Mouse (Mus musculus) midbrain, embryonic 10.5 days (tissue): Measurements from ENCODE around the gene Acad12. TPM values are rescaled to one million over a fixed set of nuclear protein-coding genes. Genes with fewer than 3 reads are reported as not detected.

ENCODE experiments used
- DNase-seq: peaks from one replicate; pipeline ENCODE4 v3.0.0-alpha.2; 2017; ENCODE audit warnings: low spot score
- H3K27ac ChIP-seq: fragments of 300-500 bp; sonication (generic); replicated peaks from 2 replicates; pipeline ENCODE4 v1.5.1; 2016; ENCODE audit warnings: mild to moderate bottlenecking
- H3K27me3 ChIP-seq: fragments of 300-500 bp; sonication (generic); 2 replicates; pipeline ENCODE4 v1.6.1; 2016; ENCODE audit warnings: low read depth, mild to moderate bottlenecking; ENCODE audit not compliant: poor library complexity, severe bottlenecking
- H3K36me3 ChIP-seq: fragments of 300-500 bp; sonication (generic); 2 replicates; pipeline ENCODE4 v1.6.1; 2016; ENCODE audit warnings: mild to moderate bottlenecking, moderate library complexity
- H3K4me1 ChIP-seq: fragments of 300-500 bp; sonication (generic); 2 replicates; pipeline ENCODE4 v1.6.1; 2016
- H3K4me3 ChIP-seq: fragments of 300-500 bp; sonication (generic); 2 replicates; pipeline ENCODE4 v1.5.1; 2016; ENCODE audit warnings: mild to moderate bottlenecking, moderate library complexity
- H3K9me3 ChIP-seq: fragments of 300-500 bp; sonication (generic); replicated peaks from 2 replicates; pipeline ENCODE4 v1.6.1; 2016; ENCODE audit warnings: mild to moderate bottlenecking
- WGBS: fragments of 180-500 bp; shearing (Covaris S2); methylation state at CpG from one replicate; pipeline ENCODE4 v1.1.7; 2016; 5-methylcytosine and 5-hydroxymethylcytosine counted together
- polyA plus RNA-seq: library from polyadenylated mRNA; unstranded; fragments of >200 nt; fragmentation: Nextera tagmentation; extraction: Ambion mirVana; gene quantifications from 2 replicates; pipeline ENCODE4 v1.2.1, GENCODE M21; 2016

Gene Acad12
- polyA plus RNA-seq, 1 experiment from 2014 or later = 2.1 TPM

DNA sequence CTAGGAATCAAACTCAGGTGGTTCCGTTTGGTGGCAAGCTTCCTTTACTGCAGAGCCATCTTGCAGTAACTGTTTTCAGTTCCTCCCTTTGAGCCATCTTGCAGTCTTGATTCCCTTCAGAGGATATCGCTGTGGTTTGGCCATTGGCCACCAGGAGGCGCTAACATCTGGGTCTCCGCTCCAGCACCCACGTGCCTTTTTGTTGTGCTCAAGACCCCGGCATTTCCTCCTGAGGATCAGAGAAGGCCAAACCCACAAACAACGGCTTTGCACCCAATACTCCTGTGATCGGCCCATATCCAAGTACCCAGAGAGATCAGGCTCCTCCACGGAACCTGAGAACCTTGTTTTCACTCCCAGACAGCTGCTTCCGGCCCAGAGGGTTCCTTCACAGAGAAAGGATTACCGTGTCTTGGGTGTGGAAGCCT lies 54.3 kb downstream of the Acad12 start:
- DNase-seq = peak; percentile 91
- Histone ChIP-seq H3K4me1 (peaks cover 5% of the 10 kb centered on the region), H3K4me3 (peak overlapping the region; percentile 24; the same call in 1 of the 2 replicates), H3K27ac (peak overlapping the region; percentile 70), H3K36me3 (no peaks in the 10 kb centered on the region; the same call in 1 of the 2 replicates), H3K9me3 (no peaks in the 10 kb centered on the region), H3K27me3 (no peaks in the 10 kb centered on the region)
- 15% methylated on average over 11 of the region's 11 CpGs for WGBS

DNA sequence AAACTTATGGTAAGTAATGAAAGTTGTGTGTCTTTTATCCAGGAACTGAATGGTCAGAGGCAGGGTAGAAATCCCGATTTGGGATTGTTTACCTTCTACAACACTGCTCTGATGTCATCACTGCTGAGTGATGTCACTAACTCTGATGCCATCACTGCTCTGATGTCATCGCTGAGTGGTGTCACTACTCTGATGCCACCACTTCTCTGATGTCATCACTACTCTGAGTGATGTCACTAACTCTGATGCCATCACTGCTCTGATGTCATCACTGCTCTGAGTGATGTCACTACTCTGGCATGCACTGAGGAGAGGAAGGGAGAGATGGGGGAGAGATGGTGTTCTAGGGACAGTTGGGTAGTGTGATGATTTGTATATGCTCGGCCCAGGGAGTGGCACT lies 56.3 kb downstream of the Acad12 start:
- peaks cover 5% of the 10 kb centered on the region for H3K4me1 ChIP-seq
- WGBS = 84% methylated on average over 3 of the region's 3 CpGs

DNA sequence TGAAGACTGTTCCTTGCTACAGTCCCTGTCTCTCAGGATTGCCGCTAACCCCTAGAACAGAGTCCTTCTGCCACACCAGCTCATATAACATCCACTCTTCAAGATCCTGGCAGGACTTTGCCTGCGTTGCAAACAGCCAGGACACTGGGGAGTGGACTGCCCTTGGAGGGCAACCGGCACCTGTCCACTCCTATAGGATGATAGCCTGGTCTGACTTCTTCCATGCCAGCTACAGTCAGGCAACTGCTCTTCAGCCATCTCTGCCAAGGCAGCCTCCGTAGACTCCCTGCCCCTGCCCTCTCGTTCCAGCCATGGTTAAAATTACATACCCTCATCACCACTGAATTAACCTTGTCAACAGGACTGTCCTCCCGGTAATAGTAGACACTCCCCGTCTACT lies 69.5 kb downstream of the Acad12 start:
- no peaks in the 10 kb centered on the region for H3K27me3 ChIP-seq
- H3K4me1 ChIP-seq = peaks cover 21% of the 10 kb centered on the region
- no peak for DNase-seq
- H3K4me3 ChIP-seq = no peak overlapping the region
- no peaks in the 10 kb centered on the region for H3K36me3 ChIP-seq
- no peaks in the 10 kb centered on the region; the same call in 1 of the 2 replicates for H3K9me3 ChIP-seq
- no peak overlapping the region for H3K27ac ChIP-seq
- 87% methylated on average over 7 of the region's 7 CpGs for WGBS

More for the DNA sequence above, 56.3 kb downstream of the Acad12 start:
- H3K27ac ChIP-seq = no peak overlapping the region
- no peaks in the 10 kb centered on the region for H3K27me3 ChIP-seq
- no peaks in the 10 kb centered on the region for H3K9me3 ChIP-seq
- no peaks in the 10 kb centered on the region for H3K36me3 ChIP-seq
- H3K4me3 ChIP-seq = no peak overlapping the region
- DNase-seq = no peak

DNA sequence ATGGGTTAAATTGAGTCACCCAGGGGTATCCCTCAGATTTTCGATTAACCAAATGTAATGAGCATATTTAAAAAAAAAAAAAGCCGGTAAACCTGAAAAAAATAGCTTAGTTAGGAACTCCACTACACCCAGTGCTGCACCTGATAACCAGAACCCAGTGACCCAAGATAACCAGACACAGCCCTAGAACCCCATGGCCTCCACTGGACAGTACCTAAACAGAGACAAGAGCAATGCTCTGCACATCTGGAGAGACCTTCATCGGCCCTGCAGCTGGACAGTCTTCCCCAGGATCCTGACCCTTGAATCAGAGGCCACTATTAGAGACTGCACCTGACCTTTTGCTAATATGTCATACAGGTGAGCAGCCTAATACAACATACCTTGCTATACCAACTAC lies 71.7 kb downstream of the Acad12 start:
- Histone ChIP-seq H3K36me3 (0 out of 2 replicates have a peak, but pooled peaks cover 2% of the 10 kb centered on the region), H3K27ac (no peak overlapping the region), H3K4me1 (peaks cover 39% of the 10 kb centered on the region), H3K9me3 (no peaks in the 10 kb centered on the region; the same call in 1 of the 2 replicates), H3K4me3 (0 out of 2 replicates have a peak overlapping the region, but pooled peaks have one; percentile 100), H3K27me3 (no peaks in the 10 kb centered on the region)
- no peak for DNase-seq
- 94% methylated on average over 3 of the region's 3 CpGs for WGBS

Other genes with a start within 250 kb of the Acad12 start
- 72.8 and 86.5 TPM in 2 replicates for gene Trafd1, start 233.3 kb downstream of the Acad12 start, polyA plus RNA-seq
- 52.9 and 54.7 TPM in 2 replicates for gene Naa25, start 221.0 kb downstream of the Acad12 start, polyA plus RNA-seq
- gene Tmem116, start 167.0 kb downstream of the Acad12 start, polyA plus RNA-seq = 1.4 TPM in 2 replicates
- 150 and 156 TPM in 2 replicates for gene Erp29, start 166.4 kb downstream of the Acad12 start, polyA plus RNA-seq
- gene Adam1b, start 115.5 kb downstream of the Acad12 start, polyA plus RNA-seq = 0.04 TPM in 1 of 2 replicates, not detected in the other
- 1.4 and 1.8 TPM in 2 replicates for gene Adam1a, start 73.5 kb downstream of the Acad12 start, polyA plus RNA-seq
- gene Gm42878, start 73.5 kb downstream of the Acad12 start, polyA plus RNA-seq = not detected in 2 replicates
- 45.5 and 49.4 TPM in 2 replicates for gene Mapkapk5, start 73.0 kb downstream of the Acad12 start, polyA plus RNA-seq
- gene Aldh2, start 25.1 kb downstream of the Acad12 start, polyA plus RNA-seq = 104 and 111 TPM in 2 replicates
- 3.7 and 3.9 TPM in 2 replicates for gene Acad10, start 41.6 kb upstream of the Acad12 start, polyA plus RNA-seq
- gene Brap, start 41.6 kb upstream of the Acad12 start, polyA plus RNA-seq = 40.4 and 44.8 TPM in 2 replicates
- gene Atxn2, start 92.4 kb upstream of the Acad12 start, polyA plus RNA-seq = 36.6 and 37.3 TPM in 2 replicates
- 6.9 and 8.1 TPM in 2 replicates for gene Sh2b3, start 218.7 kb upstream of the Acad12 start, polyA plus RNA-seq
- gene Pheta1, start 230.0 kb upstream of the Acad12 start, polyA plus RNA-seq = 46.7 and 52.9 TPM in 2 replicates